Mouse (Mus musculus) G1E-ER4 (cell line): ENCODE data around the gene Cacna2d1. TPM values are rescaled to one million over a fixed set of nuclear protein-coding genes. Genes with fewer than 3 reads are reported as not detected.

Experiments
- GATA1 ChIP-seq: IDR thresholded peaks from one replicate; pipeline ENCODE4 v1.8.0; 2012; ENCODE audit warnings: low read length, inconsistent platforms
- polyA plus RNA-seq: library from polyadenylated mRNA; stranded (reverse); fragments of >175 nt; gene quantifications from 2 replicates; pipeline ENCODE4 v1.2.3, GENCODE M21; 2012

Gene Cacna2d1
- polyA plus RNA-seq, 1 experiment, result not detected

- no peak for TF ChIP-seq GATA1
These were observed 392.1 kb downstream of the Cacna2d1 start for GRCm38 (mm10) chr5:16326610-16327009.

DNA sequence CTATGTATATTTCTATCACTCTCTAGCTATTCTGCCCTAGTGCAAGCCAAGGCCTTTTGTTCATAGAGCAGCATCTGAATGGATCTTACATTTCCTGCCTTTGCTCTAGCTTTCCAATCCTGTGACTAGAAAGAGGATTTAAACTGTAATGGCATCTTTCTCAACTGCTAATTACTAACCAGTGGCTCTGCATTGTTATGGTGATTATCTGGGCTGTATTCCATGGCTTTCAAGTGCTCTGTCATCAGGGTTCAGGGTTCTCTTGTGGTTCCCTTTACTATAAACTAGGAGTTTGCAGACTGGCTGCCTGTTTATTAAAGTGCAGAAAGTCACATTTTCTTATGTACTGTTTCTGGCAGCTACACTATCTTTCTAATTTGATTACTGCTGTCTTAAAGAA is 410.9 kb downstream of the Cacna2d1 start:
- TF ChIP-seq GATA1, result no peak

GRCm38 (mm10) chr5:16355816-16356215 is 421.3 kb downstream of the Cacna2d1 start:
- no peak for TF ChIP-seq GATA1

- no peak for TF ChIP-seq GATA1
These were observed 423.2 kb downstream of the Cacna2d1 start for GRCm38 (mm10) chr5:16357709-16358108.

DNA sequence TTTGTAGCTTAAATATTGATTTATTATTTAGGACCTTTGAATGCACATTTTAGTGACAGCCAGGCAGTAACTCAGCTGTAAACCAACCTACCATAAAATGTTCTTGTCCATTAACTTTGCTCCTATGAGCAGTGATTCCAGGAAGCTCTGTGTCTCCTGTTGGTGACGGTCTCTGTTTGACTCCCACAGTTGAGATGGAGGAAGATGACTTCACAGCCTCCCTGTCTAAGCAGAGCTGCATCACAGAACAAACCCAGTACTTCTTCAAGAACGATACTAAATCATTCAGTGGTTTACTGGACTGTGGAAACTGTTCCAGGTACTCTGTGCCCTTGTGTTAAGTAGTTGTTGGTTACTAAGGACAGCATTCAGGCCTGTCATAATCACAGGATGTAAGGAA is 427.6 kb downstream of the Cacna2d1 start:
- TF ChIP-seq GATA1, result no peak

GRCm38 (mm10) chr5:16363171-16363570 is 428.7 kb downstream of the Cacna2d1 start:
- TF ChIP-seq GATA1, result no peak

- TF ChIP-seq GATA1, result no peak
These were observed 436.2 kb downstream of the Cacna2d1 start for GRCm38 (mm10) chr5:16370706-16371105.

- TF ChIP-seq GATA1, result no peak
These were observed 439.5 kb downstream of the Cacna2d1 start for GRCm38 (mm10) chr5:16373966-16374365.

- TF ChIP-seq GATA1, result no peak
These were observed 441.9 kb downstream of the Cacna2d1 start for GRCm38 (mm10) chr5:16376329-16376908.

- no peak for TF ChIP-seq GATA1
These were observed 475.5 kb downstream of the Cacna2d1 start for GRCm38 (mm10) chr5:16410011-16410410.

GRCm38 (mm10) chr5:16414693-16415092 is 480.2 kb downstream of the Cacna2d1 start:
- no peak for TF ChIP-seq GATA1

- TF ChIP-seq GATA1, result no peak
These were observed 483.5 kb downstream of the Cacna2d1 start for GRCm38 (mm10) chr5:16417996-16418395.

DNA sequence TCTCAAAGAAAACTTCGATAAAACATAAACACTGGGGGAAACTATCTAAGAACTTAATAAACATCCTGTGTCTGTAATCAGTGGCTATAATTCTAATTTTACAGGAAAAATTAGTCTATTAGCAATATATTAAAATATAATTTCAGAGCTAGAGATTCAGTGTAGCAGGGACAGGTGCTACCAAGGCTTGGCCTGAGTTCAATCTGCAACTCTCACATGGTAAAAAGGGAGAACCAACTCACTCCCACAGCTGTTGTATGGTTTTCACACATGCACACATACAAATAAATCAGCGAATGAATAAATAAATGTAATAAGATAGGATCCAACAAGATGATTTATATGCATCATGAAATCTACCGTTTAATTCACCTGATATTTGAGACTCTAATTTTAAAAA is 484.0 kb downstream of the Cacna2d1 start:
- TF ChIP-seq GATA1, result no peak

Other genes with a start within 250 kb of the Cacna2d1 start
- gene Speer4c, start 220.4 kb upstream of the Cacna2d1 start, polyA plus RNA-seq, result not detected in 2 replicates